Mouse (Mus musculus): ENCODE data around the gene Vhl.

GRCm38 (mm10) chr6:113609293-113609692, 14.5 kb upstream of the Vhl start:
- no peak for TF ChIP-seq EP300 (IDR thresholded peaks at IDR 0.05; ENCODE audit: low read depth)
- TF ChIP-seq CTCF (IDR thresholded peaks at IDR 0.05; ENCODE audit: low read depth), result no peak
